Mouse (Mus musculus) testis, postnatal 10 days (tissue): Measurements from ENCODE around the gene Gm8871.
"Not testable (repeated sequence)": the region's sequence is repeated elsewhere in the genome, so short reads cannot be mapped to it uniquely, and the experiment has no call there.

Source experiments
- DNase-seq: peaks from one replicate; pipeline ENCODE4 v3.0.0; 2021; ENCODE audit warnings: low spot score

Gm8871 gene

GRCm38 (mm10) chr5:10947505-10947904 lies at the start of gene Gm8871, which contains the start of gene Gm8857:
Gm8871 (plus strand) TSS chr5:10947805.
Gm8857 (plus strand) TSS chr5:10947807.
- not testable (repeated sequence) for DNase-seq

GRCm38 (mm10) chr5:10953512-10953911 lies 5.9 kb downstream of the Gm8871 start:
- DNase-seq, result not testable (repeated sequence)

- DNase-seq, result peak; percentile 26
Observed at GRCm38 (mm10) chr5:10958057-10958456, 10.5 kb downstream of the Gm8871 start.
